Mouse (Mus musculus) CH12.LX (cell line): ENCODE measurements around the gene Sh2d5.

Experiments
- BHLHE40 ChIP-seq: IDR thresholded peaks from 2 replicates; pipeline ENCODE4 v1.6.1; 2011; ENCODE audit warnings: mild to moderate bottlenecking, low read depth, low read length, improper control_type of control experiment
- CTCF ChIP-seq, 2 experiments: IDR thresholded peaks in 1 of 2; conservative IDR thresholded peaks in 1 of 2; 2 replicates each; pipeline ENCODE4 v1.5.1; 2011 to 2012; ENCODE audit warnings: low read depth in 2 of 2, low read length in 2 of 2, improper control_type of control experiment in 1 of 2, inconsistent platforms in 1 of 2, mild to moderate bottlenecking in 1 of 2, moderate library complexity in 1 of 2
- MAFK ChIP-seq: IDR thresholded peaks from 2 replicates; pipeline ENCODE4 v1.6.1; 2011; ENCODE audit warnings: low read length, improper control_type of control experiment; ENCODE audit not compliant: insufficient replicate concordance
- POLR2A ChIP-seq: IDR thresholded peaks from 2 replicates; pipeline ENCODE4 v1.6.1; 2011; ENCODE audit warnings: low read depth, mild to moderate bottlenecking, improper control_type of control experiment, low read length

DNA sequence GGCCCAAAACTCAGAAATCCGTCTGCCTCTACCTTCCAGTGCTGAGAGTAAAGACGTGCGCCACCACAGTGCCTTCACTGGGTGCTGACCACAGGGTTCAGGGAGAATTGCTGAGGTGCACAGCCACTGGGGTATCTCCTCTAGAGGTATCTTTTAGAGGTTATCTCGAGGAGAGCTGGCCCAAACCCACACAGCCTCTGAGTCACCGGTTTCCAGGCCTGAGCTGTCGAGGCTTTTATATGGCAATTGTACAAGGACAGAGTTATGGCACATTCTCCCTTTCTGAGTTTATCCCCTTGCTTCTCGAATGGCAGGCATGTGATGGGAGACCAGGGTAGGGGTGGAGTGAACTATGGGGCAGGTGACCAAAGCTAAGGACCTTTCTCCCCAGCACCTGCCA lies 8.5 kb downstream of the Sh2d5 start:
- TF ChIP-seq POLR2A (no peak), CTCF (conservative IDR thresholded peaks at IDR 0.05 in 1 of 2, IDR thresholded peaks at IDR 0.05 in 1 of 2; ENCODE audit: low read depth in 2 of 2, low read length in 2 of 2) (no peak), BHLHE40 (no peak), MAFK (no peak)
